Mouse (Mus musculus): ENCODE measurements at regions not wholly inside any gene's neighbourhood (a gene's known extent, or its start where the extent isn't known, plus 50 kb on each side); places are given as distances from the start of the nearest gene placed in this dataset.

DNA sequence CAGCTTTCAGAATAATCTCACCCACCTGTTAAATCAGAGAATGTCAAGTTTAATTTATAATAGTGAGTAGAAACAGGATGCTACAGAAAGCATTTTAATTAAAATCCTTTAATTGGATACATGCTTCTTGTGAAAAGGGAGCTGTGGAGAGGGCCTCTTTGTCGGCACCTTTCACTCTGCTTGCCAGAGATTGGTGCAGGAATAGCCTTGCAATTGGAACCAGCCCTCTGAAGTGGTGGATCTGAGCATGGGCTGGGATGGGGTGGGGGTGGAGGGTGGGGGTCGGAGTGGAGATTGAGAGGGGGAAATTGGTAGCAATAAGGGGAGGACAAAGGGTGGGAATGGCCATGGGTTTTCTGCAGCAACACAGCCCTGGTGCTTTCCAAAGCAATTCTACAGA lies 207.2 kb downstream of the Tbx15 start:
- Histone ChIP-seq H3K27me3 (ENCODE audit: control insufficient read depth, insufficient read depth, insufficient read length) (no peaks in the 10 kb centered on the region), H3ac (ENCODE audit: control insufficient read depth, insufficient read length, low read depth) (no peak overlapping the region), H3K79me3 (ENCODE audit: low read depth) (no peaks in the 10 kb centered on the region), H3K79me2 (ENCODE audit: control insufficient read depth, insufficient read depth) (no peaks in the 10 kb centered on the region), H3K4me3 (ENCODE audit: insufficient read depth, poor library complexity, severe bottlenecking) (no peak overlapping the region), H3K36me3 (ENCODE audit: control insufficient read depth, insufficient read depth) (no peaks in the 10 kb centered on the region)
- TF ChIP-seq USF1 (IDR thresholded peaks at IDR 0.05; ENCODE audit: low read depth) (no peak), MYOG (IDR thresholded peaks at IDR 0.05; ENCODE audit: control insufficient read depth, extremely low read depth, insufficient read length) (no peak), MAX (IDR thresholded peaks at IDR 0.05) (no peak), FOSL1 (IDR thresholded peaks at IDR 0.05; ENCODE audit: insufficient read depth, low read length, poor library complexity, severe bottlenecking) (no peak), CTCF (IDR thresholded peaks at IDR 0.05; ENCODE audit: control insufficient read depth, insufficient read depth, insufficient read length) (no peak), MYOD1 (IDR thresholded peaks at IDR 0.05; ENCODE audit: control insufficient read depth, insufficient read length, low read depth) (no peak), CEBPB (IDR thresholded peaks at IDR 0.05; ENCODE audit: low read depth) (no peak)

- TF ChIP-seq MYOD1 (IDR thresholded peaks at IDR 0.05; ENCODE audit: control insufficient read depth, insufficient read length, low read depth) (no peak), MYOG (IDR thresholded peaks at IDR 0.05; ENCODE audit: control insufficient read depth, extremely low read depth, insufficient read length) (no peak), CEBPB (IDR thresholded peaks at IDR 0.05; ENCODE audit: low read depth) (no peak), CTCF (IDR thresholded peaks at IDR 0.05; ENCODE audit: control insufficient read depth, insufficient read depth, insufficient read length) (no peak), MAX (IDR thresholded peaks at IDR 0.05) (no peak), FOSL1 (IDR thresholded peaks at IDR 0.05; ENCODE audit: insufficient read depth, low read length, poor library complexity, severe bottlenecking) (no peak), USF1 (IDR thresholded peaks at IDR 0.05; ENCODE audit: low read depth) (no peak)
- no peaks in the 10 kb centered on the region for H3K79me2 ChIP-seq (ENCODE audit: control insufficient read depth, insufficient read depth)
Observed at GRCm38 (mm10) chr3:99447813-99448212, 207.6 kb downstream of the Tbx15 start.

DNA sequence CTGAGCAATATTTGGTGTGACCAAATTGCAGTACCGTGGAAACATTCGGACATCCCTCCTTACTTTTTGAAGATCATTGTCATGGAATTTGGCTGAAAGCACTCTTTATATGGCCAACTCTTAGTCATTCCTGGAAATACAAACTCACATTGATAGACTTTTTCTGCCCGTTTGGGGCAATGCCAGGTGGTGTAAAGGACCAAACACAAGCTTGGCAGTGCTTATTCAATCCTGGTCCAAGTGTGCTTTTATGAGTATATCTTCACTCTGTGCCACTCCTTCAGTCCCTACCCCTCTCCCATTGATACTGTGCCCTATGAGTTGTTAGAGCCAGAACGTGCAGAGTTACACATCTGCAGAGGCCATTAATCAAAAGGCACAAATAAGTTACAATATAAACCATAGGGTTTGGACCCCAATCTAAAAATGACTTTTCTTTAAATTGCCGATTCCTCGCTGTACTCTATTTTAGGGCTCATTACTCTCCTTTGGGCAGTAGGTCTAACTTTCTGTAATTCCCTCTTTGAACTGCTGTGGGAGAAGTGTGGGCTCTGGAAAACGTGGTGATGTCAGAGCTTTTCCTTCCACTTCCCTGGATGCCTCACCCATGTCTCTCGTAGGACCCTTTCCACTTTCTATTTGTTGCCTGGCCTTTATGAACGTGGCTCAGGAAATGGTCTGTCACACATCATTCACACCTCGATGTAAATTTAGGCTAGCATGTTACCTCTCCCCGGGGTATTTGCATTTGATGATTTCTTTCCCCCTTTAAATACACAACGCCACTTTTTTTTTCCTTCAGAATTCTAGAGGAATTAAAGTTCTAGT lies 219.1 kb downstream of the Tbx15 start:
- Histone ChIP-seq H3K36me3 (ENCODE audit: control insufficient read depth, insufficient read depth) (no peaks in the 10 kb centered on the region), H3K4me3 (ENCODE audit: insufficient read depth, poor library complexity, severe bottlenecking) (no peak overlapping the region), H3K27me3 (ENCODE audit: control insufficient read depth, insufficient read depth, insufficient read length) (no peaks in the 10 kb centered on the region), H3ac (ENCODE audit: control insufficient read depth, insufficient read length, low read depth) (no peak overlapping the region), H3K79me3 (ENCODE audit: low read depth) (no peaks in the 10 kb centered on the region), H3K79me2 (ENCODE audit: control insufficient read depth, insufficient read depth) (no peaks in the 10 kb centered on the region)
- TF ChIP-seq FOSL1 (IDR thresholded peaks at IDR 0.05; ENCODE audit: insufficient read depth, low read length, poor library complexity, severe bottlenecking), result no peak
- TF ChIP-seq USF1 (IDR thresholded peaks at IDR 0.05; ENCODE audit: low read depth), result no peak
- no peak for TF ChIP-seq CEBPB (IDR thresholded peaks at IDR 0.05; ENCODE audit: low read depth)
- no peak for TF ChIP-seq CTCF (IDR thresholded peaks at IDR 0.05; ENCODE audit: control insufficient read depth, insufficient read depth, insufficient read length)
- TF ChIP-seq MAX (IDR thresholded peaks at IDR 0.05), result no peak
- TF ChIP-seq MYOG (IDR thresholded peaks at IDR 0.05; ENCODE audit: control insufficient read depth, extremely low read depth, insufficient read length), result no peak
- TF ChIP-seq MYOD1 (IDR thresholded peaks at IDR 0.05; ENCODE audit: control insufficient read depth, insufficient read length, low read depth), result no peak

More at GRCm38 (mm10) chr3:99447813-99448212, 207.6 kb downstream of the Tbx15 start:
- Histone ChIP-seq H3K36me3 (ENCODE audit: control insufficient read depth, insufficient read depth) (no peaks in the 10 kb centered on the region), H3K79me3 (ENCODE audit: low read depth) (no peaks in the 10 kb centered on the region), H3K4me3 (ENCODE audit: insufficient read depth, poor library complexity, severe bottlenecking) (no peak overlapping the region), H3ac (ENCODE audit: control insufficient read depth, insufficient read length, low read depth) (no peak overlapping the region), H3K27me3 (ENCODE audit: control insufficient read depth, insufficient read depth, insufficient read length) (no peaks in the 10 kb centered on the region)

DNA sequence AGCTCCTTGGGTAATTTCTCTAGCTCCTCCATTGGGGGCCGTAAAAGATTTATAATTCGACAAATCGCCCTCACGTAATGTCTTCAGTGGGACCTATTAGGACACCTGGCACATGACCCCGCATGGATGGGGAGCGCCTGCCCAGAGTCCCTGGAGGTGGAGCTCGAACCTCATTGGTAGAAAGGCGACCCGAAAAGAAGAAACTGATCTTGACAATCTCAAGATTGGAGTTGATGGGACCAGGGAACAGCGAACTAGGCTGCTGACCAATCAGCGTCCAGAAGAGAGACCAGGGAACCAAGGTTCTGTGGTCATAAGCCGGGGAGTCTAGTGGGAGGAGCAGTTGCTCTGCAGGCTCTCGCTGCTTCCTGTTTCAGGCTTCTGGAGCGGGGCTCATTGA lies 259.8 kb downstream of the Tbx15 start:
- H3K79me3 ChIP-seq (ENCODE audit: low read depth), result no peaks in the 10 kb centered on the region
- H3K79me2 ChIP-seq (ENCODE audit: control insufficient read depth, insufficient read depth), result no peaks in the 10 kb centered on the region
- H3ac ChIP-seq (ENCODE audit: control insufficient read depth, insufficient read length, low read depth), result no peak overlapping the region
- H3K36me3 ChIP-seq (ENCODE audit: control insufficient read depth, insufficient read depth), result no peaks in the 10 kb centered on the region
- TF ChIP-seq USF1 (IDR thresholded peaks at IDR 0.05; ENCODE audit: low read depth), result no peak
- TF ChIP-seq FOSL1 (IDR thresholded peaks at IDR 0.05; ENCODE audit: insufficient read depth, low read length, poor library complexity, severe bottlenecking), result no peak
- TF ChIP-seq MYOD1 (IDR thresholded peaks at IDR 0.05; ENCODE audit: control insufficient read depth, insufficient read length, low read depth), result no peak
- TF ChIP-seq CTCF (IDR thresholded peaks at IDR 0.05; ENCODE audit: control insufficient read depth, insufficient read depth, insufficient read length), result no peak
- no peak for TF ChIP-seq MAX (IDR thresholded peaks at IDR 0.05)
- no peak for TF ChIP-seq CEBPB (IDR thresholded peaks at IDR 0.05; ENCODE audit: low read depth)
- TF ChIP-seq MYOG (IDR thresholded peaks at IDR 0.05; ENCODE audit: control insufficient read depth, extremely low read depth, insufficient read length), result no peak
- no peaks in the 10 kb centered on the region for H3K27me3 ChIP-seq (ENCODE audit: control insufficient read depth, insufficient read depth, insufficient read length)
- no peak overlapping the region for H3K4me3 ChIP-seq (ENCODE audit: insufficient read depth, poor library complexity, severe bottlenecking)

- no peaks in the 10 kb centered on the region for H3K79me3 ChIP-seq (ENCODE audit: low read depth)
- TF ChIP-seq MAX (IDR thresholded peaks at IDR 0.05), result no peak
- TF ChIP-seq CTCF (IDR thresholded peaks at IDR 0.05; ENCODE audit: control insufficient read depth, insufficient read depth, insufficient read length), result no peak
- no peak for TF ChIP-seq FOSL1 (IDR thresholded peaks at IDR 0.05; ENCODE audit: insufficient read depth, low read length, poor library complexity, severe bottlenecking)
- TF ChIP-seq CEBPB (IDR thresholded peaks at IDR 0.05; ENCODE audit: low read depth), result no peak
- TF ChIP-seq MYOD1 (IDR thresholded peaks at IDR 0.05; ENCODE audit: control insufficient read depth, insufficient read length, low read depth), result no peak
- no peak for TF ChIP-seq MYOG (IDR thresholded peaks at IDR 0.05; ENCODE audit: control insufficient read depth, extremely low read depth, insufficient read length)
- no peak for TF ChIP-seq USF1 (IDR thresholded peaks at IDR 0.05; ENCODE audit: low read depth)
- H3K4me3 ChIP-seq (ENCODE audit: insufficient read depth, poor library complexity, severe bottlenecking), result no peak overlapping the region
- no peaks in the 10 kb centered on the region for H3K79me2 ChIP-seq (ENCODE audit: control insufficient read depth, insufficient read depth)
- no peak overlapping the region for H3ac ChIP-seq (ENCODE audit: control insufficient read depth, insufficient read length, low read depth)
- H3K36me3 ChIP-seq (ENCODE audit: control insufficient read depth, insufficient read depth), result no peaks in the 10 kb centered on the region
- no peaks in the 10 kb centered on the region for H3K27me3 ChIP-seq (ENCODE audit: control insufficient read depth, insufficient read depth, insufficient read length)
Observed at GRCm38 (mm10) chr3:99504772-99505171, 264.6 kb downstream of the Tbx15 start.

Data from C2C12 (cell line).